Mouse (Mus musculus) hindbrain, embryonic 16.5 days (tissue): Measurements from ENCODE around the gene Pxmp4. TPM values are rescaled to one million over a fixed set of nuclear protein-coding genes. Genes with fewer than 3 reads are reported as not detected.

Experiments
- ATAC-seq: fragments of 200-750 bp; cut with Nextera tagmentation; 2 replicates; pipeline ENCODE4 v1.8.0; 2017; ENCODE audit warnings: moderate TSS enrichment, moderate library complexity
- H3K27ac ChIP-seq: fragments of 300-500 bp; sonication (generic); 2 replicates; pipeline ENCODE4 v1.5.1; 2014; ENCODE audit warnings: low read depth, mild to moderate bottlenecking, control low read depth, low read length, moderate library complexity
- H3K27me3 ChIP-seq: fragments of 300-500 bp; sonication (generic); replicated peaks from 2 replicates; pipeline ENCODE4 v1.6.1; 2014; ENCODE audit warnings: low read length; ENCODE audit not compliant: control insufficient read depth, insufficient read depth
- H3K36me3 ChIP-seq: fragments of 300-500 bp; sonication (generic); 2 replicates; pipeline ENCODE4 v1.6.1; 2014; ENCODE audit warnings: mild to moderate bottlenecking, low read length, moderate library complexity, mixed read lengths; ENCODE audit not compliant: control insufficient read depth, insufficient read depth
- H3K4me1 ChIP-seq: fragments of 300-500 bp; sonication (generic); 2 replicates; pipeline ENCODE4 v1.6.1; 2014; ENCODE audit warnings: low read depth, low read length; ENCODE audit not compliant: control insufficient read depth, insufficient read depth
- H3K4me2 ChIP-seq: fragments of 300-500 bp; sonication (generic); 2 replicates; pipeline ENCODE4 v1.6.1; 2014; ENCODE audit warnings: mild to moderate bottlenecking, low read length, control low read depth, moderate library complexity
- H3K4me3 ChIP-seq: fragments of 300-500 bp; sonication (generic); 2 replicates; pipeline ENCODE4 v1.5.1; 2014; ENCODE audit warnings: mild to moderate bottlenecking, low read length, control low read depth, moderate library complexity
- H3K9ac ChIP-seq: fragments of 300-500 bp; sonication (generic); 2 replicates; pipeline ENCODE4 v1.6.1; 2014; ENCODE audit warnings: low read depth, mild to moderate bottlenecking, control low read depth, low read length, moderate library complexity
- H3K9me3 ChIP-seq: fragments of 300-500 bp; sonication (generic); 2 replicates; pipeline ENCODE4 v1.6.1; 2014; ENCODE audit warnings: mild to moderate bottlenecking, low read length, moderate library complexity; ENCODE audit not compliant: control insufficient read depth
- WGBS: fragments of 180-500 bp; shearing (Covaris S2); extraction: QIAGEN DNeasy Blood & Tissue Kit; methylation state at CpG from one replicate; pipeline ENCODE4 v1.1.7; 2014; 5-methylcytosine and 5-hydroxymethylcytosine counted together
- polyA plus RNA-seq: library from polyadenylated mRNA; unstranded; fragments of >200 nt; fragmentation: Nextera tagmentation; extraction: Ambion mirVana; gene quantifications from 2 replicates; pipeline ENCODE4 v1.2.1, GENCODE M21; 2015

The Pxmp4 gene
- polyA plus RNA-seq, 1 experiment from 2014 or later: 20.6 TPM

- no peak for ATAC-seq
- Histone ChIP-seq H3K4me2 (no peak overlapping the region), H3K27ac (no peak overlapping the region), H3K9me3 (no peaks in the 10 kb centered on the region), H3K9ac (no peak overlapping the region), H3K4me3 (no peak overlapping the region), H3K4me1 (peaks cover 8% of the 10 kb centered on the region), H3K36me3 (no peaks in the 10 kb centered on the region), H3K27me3 (no peaks in the 10 kb centered on the region)
- 96% methylated on average over 5 of the region's 5 CpGs for WGBS
Observed at GRCm38 (mm10) chr2:154615674-154616073, 12.2 kb upstream of the Pxmp4 start.

DNA sequence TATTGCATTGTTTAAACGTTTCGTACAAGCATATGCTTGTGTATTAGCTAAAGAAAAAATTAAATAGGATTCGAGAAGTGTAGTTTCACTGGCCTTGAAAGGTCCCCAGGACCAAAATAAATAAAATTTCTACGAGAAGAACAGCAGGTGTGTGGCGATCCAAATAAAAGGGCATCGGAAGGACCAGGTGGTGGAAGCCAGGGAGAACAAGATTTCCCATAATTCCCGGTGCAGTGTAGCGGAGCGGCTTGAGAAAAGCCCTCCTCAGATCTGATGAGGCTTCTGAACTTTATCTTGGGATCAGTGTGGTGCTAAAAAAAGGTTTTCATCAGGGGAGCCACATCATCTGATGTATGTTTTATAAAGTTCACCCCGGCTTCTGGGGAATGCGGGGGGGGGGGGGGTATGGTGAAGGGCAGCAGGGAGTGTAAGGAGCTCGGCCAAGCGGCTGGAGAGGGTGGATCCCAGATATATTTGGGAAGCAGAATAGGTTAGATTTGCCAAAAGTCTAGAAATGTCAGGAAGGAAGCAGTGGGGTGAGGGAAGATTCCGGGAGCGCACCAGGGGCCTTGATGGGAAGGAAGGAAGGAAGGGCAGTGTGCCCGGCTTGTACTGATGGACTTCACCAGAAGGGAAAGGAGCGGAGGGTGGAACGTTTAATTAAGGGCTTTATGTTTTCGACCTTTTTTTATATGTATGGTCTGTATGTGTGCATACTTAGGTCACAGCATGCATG is 11.5 kb upstream of the Pxmp4 start:
- no peaks in the 10 kb centered on the region for H3K27me3 ChIP-seq
- peaks cover 8% of the 10 kb centered on the region for H3K4me1 ChIP-seq
- peak overlapping the region; percentile 11 for H3K4me3 ChIP-seq
- H3K36me3 ChIP-seq: no peaks in the 10 kb centered on the region
- no peak overlapping the region for H3K9ac ChIP-seq
- ATAC-seq: no peak
- no peaks in the 10 kb centered on the region for H3K9me3 ChIP-seq
- 68% methylated on average over 19 of the region's 19 CpGs for WGBS
- peak overlapping the region; percentile 41 for H3K4me2 ChIP-seq
- H3K27ac ChIP-seq: no peak overlapping the region

DNA sequence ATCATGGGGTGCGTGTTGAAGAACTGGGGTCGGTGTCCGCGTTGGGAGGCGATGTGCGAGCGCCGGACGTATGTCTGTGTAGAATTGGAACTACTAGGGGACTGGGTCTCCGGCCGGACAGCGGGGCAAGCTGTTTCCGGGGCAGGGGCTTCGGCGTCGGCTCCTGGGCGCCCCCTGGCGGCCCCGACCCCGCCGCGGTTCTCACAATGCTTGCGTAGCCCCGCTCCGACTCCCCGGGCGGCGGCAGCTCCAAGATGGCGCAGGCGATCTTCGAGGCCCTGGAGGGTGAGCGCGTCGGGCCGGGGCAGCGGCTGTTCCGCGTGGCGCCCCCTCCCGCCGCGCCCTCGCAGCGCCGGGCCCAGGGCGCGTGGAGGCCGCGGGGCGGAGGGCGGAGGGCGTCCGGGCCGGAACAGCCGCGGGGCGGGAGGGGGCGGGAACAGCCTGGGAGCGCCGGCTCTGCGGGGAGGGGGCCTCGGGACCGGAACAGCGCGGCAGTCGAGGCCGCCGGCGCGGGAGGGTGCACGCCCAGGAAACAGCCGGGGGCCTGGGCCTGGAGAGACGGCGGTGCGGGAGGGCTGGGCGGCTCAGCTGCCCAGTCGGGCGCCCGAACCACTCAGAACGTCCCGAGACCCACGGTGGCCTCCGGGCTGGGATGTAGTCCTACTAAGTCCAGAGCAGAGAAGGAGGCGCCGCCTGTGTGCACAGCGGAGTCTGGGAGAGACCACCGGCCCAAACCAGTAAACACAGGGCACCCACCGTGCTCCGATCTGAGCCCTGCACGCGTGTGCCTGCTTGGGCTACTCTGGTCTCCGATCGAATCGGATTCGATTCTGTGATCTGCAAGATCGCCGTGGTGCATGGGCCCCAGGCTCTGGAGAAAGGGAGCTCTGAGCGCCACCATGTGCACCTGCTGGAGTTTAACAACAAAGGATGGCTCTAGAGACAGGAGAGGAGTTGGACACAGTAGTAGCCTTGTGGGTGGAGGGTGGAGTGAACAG is 9.9 kb upstream of the Pxmp4 start, which contains the start of the genes Zfp341 and 4930519P11Rik:
Zfp341 (plus strand) TSS at position 180 of the 998 bp plus-strand sequence.
4930519P11Rik (minus strand) TSS at position 320 of the 998 bp plus-strand sequence.
- peak within 1 kb of the TSS; percentile 87 for H3K9ac ChIP-seq
- H3K36me3 ChIP-seq: no peaks in the 10 kb centered on the region
- H3K4me2 ChIP-seq: peak within 1 kb of the TSS; percentile 65
- H3K27me3 ChIP-seq: no peaks in the 10 kb centered on the region
- peak within 1 kb of the TSS; percentile 63 for H3K4me3 ChIP-seq
- ATAC-seq: peak; percentile 95
- H3K4me1 ChIP-seq: peaks cover 8% of the 10 kb centered on the region
- H3K9me3 ChIP-seq: no peaks in the 10 kb centered on the region
- WGBS: under 1% methylated on average over 52 of the region's 98 CpGs
- peak within 1 kb of the TSS; percentile 98 for H3K27ac ChIP-seq

DNA sequence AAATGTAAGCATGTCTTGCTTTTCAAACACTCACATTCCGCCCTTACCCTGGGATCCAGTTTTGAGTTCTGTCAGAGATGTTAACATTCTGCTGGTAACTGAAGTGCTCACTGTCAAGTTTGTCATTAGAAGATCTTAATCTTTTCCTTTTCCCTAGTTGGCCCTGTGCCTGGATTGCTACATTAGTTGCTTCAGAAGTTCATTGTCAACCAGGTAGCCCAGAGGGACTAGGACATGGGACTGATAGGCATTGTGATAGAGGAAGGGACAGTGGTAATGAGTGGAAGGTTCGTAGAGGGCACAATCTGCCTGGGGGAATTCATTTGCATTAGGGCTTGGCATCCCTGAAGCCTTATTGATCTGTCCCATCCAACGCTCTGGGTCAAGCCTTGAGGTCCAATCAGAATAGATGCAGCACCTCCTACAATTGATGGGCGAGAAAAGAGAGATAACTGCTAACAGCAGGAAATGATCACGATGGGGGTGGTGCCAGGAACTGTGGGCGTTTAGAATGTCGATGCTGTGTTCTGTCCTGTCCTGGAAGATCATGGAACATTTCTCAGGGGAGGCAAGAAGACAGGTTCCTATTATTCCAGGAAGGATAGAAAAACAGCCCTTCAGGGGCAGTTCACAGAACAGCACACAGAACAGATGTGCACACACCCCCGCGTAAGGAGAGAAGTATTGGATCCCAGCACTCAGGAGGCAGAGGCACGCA is 5.7 kb upstream of the Pxmp4 start:
- Histone ChIP-seq H3K36me3 (no peaks in the 10 kb centered on the region), H3K27ac (no peak overlapping the region), H3K4me3 (no peak overlapping the region), H3K27me3 (peaks cover 2% of the 10 kb centered on the region; the same call in 1 of the 2 replicates), H3K4me1 (peaks cover 2% of the 10 kb centered on the region; the same call in 1 of the 2 replicates), H3K4me2 (no peak overlapping the region), H3K9me3 (no peaks in the 10 kb centered on the region), H3K9ac (no peak overlapping the region)
- no peak for ATAC-seq
- WGBS: 74% methylated on average over 10 of the region's 10 CpGs

GRCm38 (mm10) chr2:154606965-154607364 is 3.5 kb upstream of the Pxmp4 start:
- Histone ChIP-seq H3K27me3 (peaks cover 2% of the 10 kb centered on the region; the same call in 1 of the 2 replicates), H3K9ac (no peak overlapping the region), H3K4me3 (no peak overlapping the region), H3K4me1 (peaks cover 6% of the 10 kb centered on the region), H3K4me2 (no peak overlapping the region), H3K27ac (no peak overlapping the region), H3K9me3 (no peaks in the 10 kb centered on the region), H3K36me3 (no peaks in the 10 kb centered on the region)
- ATAC-seq: no peak
- WGBS: 82% methylated on average over 1 of the region's 1 CpGs

DNA sequence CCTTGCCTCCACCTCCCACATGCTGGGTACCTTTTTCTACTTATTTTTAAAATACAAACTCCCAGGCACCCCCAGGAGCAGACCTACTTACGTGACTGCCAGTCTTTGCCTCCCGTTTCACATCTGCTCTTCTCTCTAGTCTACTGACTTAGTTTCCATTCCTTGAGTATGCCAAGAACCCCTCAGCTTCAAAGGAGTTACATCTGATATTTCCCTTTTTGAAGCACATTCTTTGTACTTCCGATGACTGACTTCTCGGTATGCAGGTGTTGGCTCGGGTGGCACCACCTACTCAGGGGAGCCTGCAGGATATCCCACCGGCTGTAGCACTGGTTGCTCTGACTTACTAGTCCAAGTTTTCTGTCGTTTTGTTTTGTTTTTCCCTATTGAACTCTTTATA is 648 bp upstream of the Pxmp4 start:
- no peaks in the 10 kb centered on the region for H3K9me3 ChIP-seq
- no peaks in the 10 kb centered on the region for H3K36me3 ChIP-seq
- 41% methylated on average over 7 of the region's 7 CpGs for WGBS
- H3K27me3 ChIP-seq: peaks cover 2% of the 10 kb centered on the region; the same call in 1 of the 2 replicates
- peak overlapping the region; percentile 61 for H3K4me3 ChIP-seq
- no peak overlapping the region for H3K9ac ChIP-seq
- H3K4me2 ChIP-seq: peak overlapping the region; percentile 75
- no peak for ATAC-seq
- H3K27ac ChIP-seq: no peak overlapping the region
- H3K4me1 ChIP-seq: peaks cover 6% of the 10 kb centered on the region

DNA sequence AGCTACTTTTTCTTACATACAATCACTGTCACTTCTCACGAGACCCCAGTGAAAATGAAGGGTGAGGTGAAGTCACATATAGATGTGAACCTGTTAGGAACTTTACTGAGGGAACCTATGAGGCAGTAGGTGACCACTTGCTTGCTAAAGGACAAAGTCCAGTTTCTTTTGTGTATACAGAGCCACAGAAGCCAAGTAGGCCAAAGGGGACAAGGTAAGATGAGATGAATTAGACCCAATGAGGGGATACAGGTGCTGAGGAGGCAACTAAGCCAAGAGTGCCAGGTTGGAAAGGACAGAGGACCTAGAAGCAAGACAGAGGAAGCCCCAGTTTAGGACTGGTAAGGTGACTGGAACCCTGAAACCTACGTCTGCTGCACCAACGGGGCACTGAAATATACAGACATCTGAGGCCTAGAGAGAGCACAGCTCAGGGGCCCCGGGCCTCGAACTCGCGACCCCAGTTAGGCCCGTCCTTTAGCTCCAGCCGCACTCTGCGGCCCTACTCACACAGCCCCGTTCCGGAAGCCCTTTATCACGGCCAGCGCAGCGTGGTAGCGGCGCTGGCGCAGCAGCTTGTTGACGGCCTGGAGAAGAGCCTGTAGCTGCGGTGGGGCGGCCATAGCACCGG is 386 bp downstream of the Pxmp4 start:
- H3K27ac ChIP-seq: peak overlapping the region; percentile 55
- no peaks in the 10 kb centered on the region for H3K9me3 ChIP-seq
- peaks cover 6% of the 10 kb centered on the region for H3K4me1 ChIP-seq
- H3K9ac ChIP-seq: peak overlapping the region; percentile 88
- WGBS: 21% methylated on average over 22 of the region's 22 CpGs
- H3K4me2 ChIP-seq: peak overlapping the region; percentile 75
- peaks cover 2% of the 10 kb centered on the region; the same call in 1 of the 2 replicates for H3K27me3 ChIP-seq
- no peak for ATAC-seq
- H3K36me3 ChIP-seq: no peaks in the 10 kb centered on the region
- H3K4me3 ChIP-seq: peak overlapping the region; percentile 61

- Histone ChIP-seq H3K27me3 (no peaks in the 10 kb centered on the region), H3K9me3 (no peaks in the 10 kb centered on the region), H3K4me3 (no peak overlapping the region), H3K4me1 (peaks cover 6% of the 10 kb centered on the region), H3K27ac (no peak overlapping the region), H3K4me2 (no peak overlapping the region), H3K36me3 (no peaks in the 10 kb centered on the region), H3K9ac (no peak overlapping the region)
- ATAC-seq: no peak
- 71% methylated on average over 3 of the region's 3 CpGs for whole genome bisulfite sequencing
Observed at GRCm38 (mm10) chr2:154601324-154601723, 2.2 kb downstream of the Pxmp4 start.
